Mouse (Mus musculus) lung, embryonic 16.5 days (tissue): ENCODE measurements at regions not wholly inside any gene's neighbourhood (a gene's known extent, or its start where the extent isn't known, plus 50 kb on each side); places are given as distances from the start of the nearest gene placed in this dataset.

Source experiments
- ATAC-seq: fragments of 200-750 bp; cut with Nextera tagmentation; 2 replicates; pipeline ENCODE4 v1.8.0; 2017; ENCODE audit warnings: low read depth, mild to moderate bottlenecking, moderate library complexity
- H3K27ac ChIP-seq: fragments of 300-500 bp; sonication (generic); 2 replicates; pipeline ENCODE4 v1.5.1; 2014; ENCODE audit warnings: mild to moderate bottlenecking, control low read depth, low read length
- H3K27me3 ChIP-seq: fragments of 300-500 bp; sonication (generic); 2 replicates; pipeline ENCODE4 v1.6.1; 2014; ENCODE audit warnings: low read depth, low read length, mixed read lengths; ENCODE audit not compliant: control insufficient read depth, insufficient read depth
- H3K36me3 ChIP-seq: fragments of 300-500 bp; sonication (generic); 2 replicates; pipeline ENCODE4 v1.6.1; 2014; ENCODE audit warnings: low read length; ENCODE audit not compliant: control insufficient read depth, insufficient read depth
- H3K4me1 ChIP-seq: fragments of 300-500 bp; sonication (generic); replicated peaks from 2 replicates; pipeline ENCODE4 v1.6.1; 2014; ENCODE audit warnings: low read length, mixed read lengths; ENCODE audit not compliant: control insufficient read depth, insufficient read depth
- H3K4me2 ChIP-seq: fragments of 300-500 bp; sonication (generic); 2 replicates; pipeline ENCODE4 v1.6.1; 2014; ENCODE audit warnings: low read depth, low read length, control low read depth
- H3K4me3 ChIP-seq: fragments of 300-500 bp; sonication (generic); 2 replicates; pipeline ENCODE4 v1.5.1; 2014; ENCODE audit warnings: mild to moderate bottlenecking, low read length, control low read depth
- H3K9ac ChIP-seq: fragments of 300-500 bp; sonication (generic); 2 replicates; pipeline ENCODE4 v1.6.1; 2014; ENCODE audit warnings: low read length, control low read depth
- H3K9me3 ChIP-seq: fragments of 300-500 bp; sonication (generic); 2 replicates; pipeline ENCODE4 v1.6.1; 2016; ENCODE audit warnings: low read length; ENCODE audit not compliant: control insufficient read depth
- WGBS: fragments of 180-500 bp; shearing (Covaris S2); extraction: QIAGEN DNeasy Blood & Tissue Kit; methylation state at CpG from one replicate; pipeline ENCODE4 v1.1.7; 2014; 5-methylcytosine and 5-hydroxymethylcytosine counted together

DNA sequence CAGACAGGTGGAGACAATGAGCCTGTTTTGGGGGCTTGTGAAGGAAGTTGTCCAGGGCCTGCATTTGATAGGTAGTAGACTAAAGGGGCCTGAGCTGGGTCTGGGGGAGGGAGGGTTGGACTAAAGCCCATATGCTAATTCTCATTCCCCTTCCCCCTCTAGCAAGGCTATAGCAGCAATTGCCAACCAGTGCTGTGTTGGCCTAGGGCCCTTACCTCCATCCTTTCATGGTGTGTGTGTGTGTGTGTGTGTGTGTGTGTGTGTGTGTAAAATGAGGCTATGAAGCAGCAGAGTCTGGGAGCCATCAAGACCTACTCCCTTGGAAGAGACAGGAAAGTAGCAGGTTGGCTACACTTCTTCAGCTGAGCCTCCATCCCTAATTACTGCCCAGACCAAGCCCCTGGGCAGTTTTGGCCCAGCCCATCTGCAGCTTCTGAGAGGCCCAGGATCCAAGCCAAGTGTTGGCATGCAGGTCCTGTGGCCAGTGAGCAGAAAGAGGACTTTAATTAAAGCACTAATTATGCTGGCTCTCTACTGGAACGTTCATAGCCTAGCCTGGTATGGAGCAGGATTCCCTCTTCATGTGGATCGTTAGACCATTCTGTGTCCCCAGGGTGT, 143.4 kb downstream of the Dhx35 start:
- no peak overlapping the region for H3K4me2 ChIP-seq
- no peaks in the 10 kb centered on the region for H3K4me1 ChIP-seq
- H3K4me3 ChIP-seq: no peak overlapping the region
- ATAC-seq: no peak
- H3K9ac ChIP-seq: no peak overlapping the region
- H3K27me3 ChIP-seq: no peaks in the 10 kb centered on the region
- H3K27ac ChIP-seq: no peak overlapping the region
- no peaks in the 10 kb centered on the region; the same call in 1 of the 2 replicates for H3K9me3 ChIP-seq
- 89% methylated on average over 2 of the region's 2 CpGs for WGBS
- no peaks in the 10 kb centered on the region for H3K36me3 ChIP-seq

GRCm38 (mm10) chr2:158949418-158949817, 154.8 kb downstream of the Dhx35 start:
- Histone ChIP-seq H3K9me3 (no peaks in the 10 kb centered on the region), H3K4me3 (no peak overlapping the region), H3K27me3 (no peaks in the 10 kb centered on the region), H3K4me2 (no peak overlapping the region), H3K27ac (no peak overlapping the region), H3K36me3 (no peaks in the 10 kb centered on the region), H3K9ac (no peak overlapping the region), H3K4me1 (no peaks in the 10 kb centered on the region)
- ATAC-seq: no peak
- WGBS: 41% methylated on average over 6 of the region's 6 CpGs

DNA sequence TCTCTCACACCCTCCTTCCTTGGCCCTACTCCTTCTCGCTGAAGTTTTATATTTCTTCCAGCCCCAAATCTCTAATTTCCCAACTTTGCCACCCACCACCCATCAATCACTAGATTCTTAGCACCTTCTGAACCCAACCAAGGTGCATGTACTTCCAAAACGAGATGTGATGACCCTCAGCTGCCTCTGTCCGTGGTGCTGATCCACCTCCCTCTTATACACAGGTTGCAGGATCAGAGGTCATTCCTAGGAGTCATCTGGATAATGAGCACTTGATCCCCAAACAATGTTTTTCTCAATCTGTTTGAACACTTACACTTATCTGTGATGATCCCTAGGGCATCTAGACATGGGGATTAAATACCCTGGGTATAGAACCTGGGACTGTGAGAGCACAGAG, 156.5 kb downstream of the Dhx35 start:
- Histone ChIP-seq H3K27me3 (no peaks in the 10 kb centered on the region), H3K4me1 (no peaks in the 10 kb centered on the region), H3K4me2 (no peak overlapping the region), H3K9me3 (no peaks in the 10 kb centered on the region), H3K27ac (no peak overlapping the region), H3K4me3 (no peak overlapping the region), H3K36me3 (no peaks in the 10 kb centered on the region), H3K9ac (no peak overlapping the region)
- ATAC-seq: no peak
- 36% methylated on average over 3 of the region's 3 CpGs for WGBS

DNA sequence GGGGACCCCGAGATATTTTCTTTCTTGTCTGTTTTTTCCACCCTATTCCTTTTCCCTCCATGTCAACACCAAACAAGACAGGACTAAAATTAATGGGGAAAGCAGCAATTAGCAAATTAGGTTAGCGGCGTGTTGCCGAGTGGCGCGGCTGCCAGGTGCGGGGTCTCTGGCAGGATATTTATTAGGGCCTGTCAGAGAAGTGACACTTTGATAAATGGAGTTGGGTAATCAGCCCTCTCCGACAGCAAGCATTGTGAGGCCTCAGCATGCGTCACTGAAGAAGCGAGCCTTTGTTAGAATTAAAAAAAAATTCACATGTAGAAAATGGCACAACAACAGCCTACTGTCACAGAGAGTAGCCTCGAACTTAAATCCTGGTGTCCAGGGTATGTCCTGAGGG, 162.3 kb downstream of the Dhx35 start:
- H3K9ac ChIP-seq: no peak overlapping the region
- WGBS: 31% methylated on average over 11 of the region's 11 CpGs

GRCm38 (mm10) chr2:158965003-158965665, 170.5 kb downstream of the Dhx35 start:
- Histone ChIP-seq H3K4me3 (no peak overlapping the region), H3K36me3 (no peaks in the 10 kb centered on the region), H3K9me3 (no peaks in the 10 kb centered on the region), H3K27ac (no peak overlapping the region), H3K9ac (no peak overlapping the region), H3K4me2 (no peak overlapping the region), H3K27me3 (no peaks in the 10 kb centered on the region), H3K4me1 (0 out of 2 replicates have a peak, but pooled peaks cover 3% of the 10 kb centered on the region)
- 25% methylated on average over 6 of the region's 6 CpGs for WGBS
- ATAC-seq: peak; percentile 95

More for the DNA sequence above, 162.3 kb downstream of the Dhx35 start:
- no peak overlapping the region for H3K4me2 ChIP-seq
- no peak for ATAC-seq
- no peaks in the 10 kb centered on the region for H3K9me3 ChIP-seq
- no peak overlapping the region for H3K4me3 ChIP-seq
- no peaks in the 10 kb centered on the region for H3K36me3 ChIP-seq
- no peaks in the 10 kb centered on the region for H3K4me1 ChIP-seq
- no peak overlapping the region for H3K27ac ChIP-seq
- H3K27me3 ChIP-seq: no peaks in the 10 kb centered on the region

DNA sequence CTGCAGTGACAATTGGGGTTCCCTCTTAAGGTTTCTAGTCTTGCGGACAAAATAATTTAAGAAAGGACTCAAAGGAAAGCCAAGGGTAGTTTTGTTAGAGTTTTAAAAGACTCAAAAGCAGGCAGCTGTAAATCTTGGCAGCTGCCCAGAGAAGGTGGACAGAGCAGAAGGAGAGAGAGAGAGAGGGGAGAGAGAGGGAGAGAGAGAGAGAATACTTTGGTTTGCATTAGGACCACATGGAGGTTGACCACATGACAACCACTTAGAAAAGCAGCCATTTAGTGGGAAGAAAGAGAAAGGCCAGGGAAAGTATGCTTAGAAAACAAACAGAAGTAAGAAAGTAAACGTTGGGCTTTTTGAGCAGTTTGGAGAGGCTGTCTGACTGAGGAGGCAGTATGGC, 177.6 kb downstream of the Dhx35 start:
- ATAC-seq: peak; percentile 36; the same call in 1 of the 2 replicates
- H3K4me3 ChIP-seq: no peak overlapping the region
- no peak overlapping the region for H3K4me2 ChIP-seq
- H3K36me3 ChIP-seq: no peaks in the 10 kb centered on the region
- H3K9me3 ChIP-seq: no peaks in the 10 kb centered on the region
- H3K27ac ChIP-seq: no peak overlapping the region
- WGBS: 32% methylated on average over 2 of the region's 2 CpGs
- no peak overlapping the region for H3K9ac ChIP-seq
- no peaks in the 10 kb centered on the region for H3K4me1 ChIP-seq
- H3K27me3 ChIP-seq: no peaks in the 10 kb centered on the region

DNA sequence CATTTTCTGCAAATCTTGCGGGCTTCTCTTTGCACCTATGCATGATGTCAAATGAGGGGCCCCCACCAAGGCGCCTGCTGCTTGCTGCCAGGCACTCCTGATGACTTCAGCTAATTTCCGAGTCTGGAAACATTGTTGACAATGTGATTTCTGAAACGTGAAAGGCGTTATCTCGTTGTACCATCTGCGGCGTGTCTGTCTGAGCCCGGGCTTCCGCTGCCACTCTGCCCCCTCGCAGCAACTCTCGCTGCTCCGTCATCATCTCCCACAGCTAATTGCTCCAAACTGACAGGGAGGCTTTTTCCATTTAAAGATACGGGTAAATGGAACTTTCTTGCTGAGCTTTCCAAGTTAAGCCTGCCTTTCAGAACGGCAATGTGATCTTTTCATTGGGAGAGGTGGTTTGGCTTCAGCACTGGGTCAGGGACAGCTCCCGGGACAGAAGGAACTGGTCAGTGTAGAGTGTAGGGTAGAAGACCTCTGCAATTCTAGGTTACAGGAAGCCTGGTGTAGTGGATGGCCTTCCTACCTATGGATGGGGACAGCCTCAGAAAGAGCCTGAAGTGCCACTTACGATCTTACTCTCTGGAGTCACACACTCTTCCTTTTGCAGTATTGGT, 191.0 kb downstream of the Dhx35 start:
- 62% methylated on average over 17 of the region's 17 CpGs for WGBS
- ATAC-seq: no peak
- Histone ChIP-seq H3K9ac (no peak overlapping the region), H3K36me3 (no peaks in the 10 kb centered on the region), H3K4me3 (no peak overlapping the region), H3K27ac (no peak overlapping the region), H3K27me3 (no peaks in the 10 kb centered on the region), H3K4me2 (no peak overlapping the region), H3K9me3 (no peaks in the 10 kb centered on the region), H3K4me1 (no peaks in the 10 kb centered on the region)

- H3K4me1 ChIP-seq: no peaks in the 10 kb centered on the region
- no peak for ATAC-seq
- no peak overlapping the region for H3K9ac ChIP-seq
- H3K4me2 ChIP-seq: no peak overlapping the region
- no peaks in the 10 kb centered on the region for H3K9me3 ChIP-seq
- no peak overlapping the region for H3K27ac ChIP-seq
- H3K4me3 ChIP-seq: no peak overlapping the region
- H3K27me3 ChIP-seq: no peaks in the 10 kb centered on the region
- WGBS: 38% methylated on average over 17 of the region's 17 CpGs
- H3K36me3 ChIP-seq: no peaks in the 10 kb centered on the region
Observed at GRCm38 (mm10) chr2:159002481-159003186, 208.0 kb downstream of the Dhx35 start.

- no peak overlapping the region for H3K4me3 ChIP-seq
- no peaks in the 10 kb centered on the region for H3K4me1 ChIP-seq
- H3K36me3 ChIP-seq: no peaks in the 10 kb centered on the region
- no peak overlapping the region for H3K9ac ChIP-seq
- H3K4me2 ChIP-seq: no peak overlapping the region
- 55% methylated on average over 4 of the region's 4 CpGs for WGBS
- no peaks in the 10 kb centered on the region for H3K9me3 ChIP-seq
- ATAC-seq: no peak
- no peak overlapping the region for H3K27ac ChIP-seq
- no peaks in the 10 kb centered on the region for H3K27me3 ChIP-seq
Observed at GRCm38 (mm10) chr2:159003187-159003497, 208.5 kb downstream of the Dhx35 start.
